Mouse (Mus musculus) left cerebral cortex, adult 9 months (tissue): ENCODE measurements at regions not wholly inside any gene's neighbourhood (a gene's known extent, or its start where the extent isn't known, plus 50 kb on each side); places are given as distances from the start of the nearest gene placed in this dataset.

Experiments used
- DNase-seq, 2 experiments: peaks; one replicate each; pipeline ENCODE4 v3.0.0; 2022; ENCODE audit warnings: low spot score in 2 of 2

DNA sequence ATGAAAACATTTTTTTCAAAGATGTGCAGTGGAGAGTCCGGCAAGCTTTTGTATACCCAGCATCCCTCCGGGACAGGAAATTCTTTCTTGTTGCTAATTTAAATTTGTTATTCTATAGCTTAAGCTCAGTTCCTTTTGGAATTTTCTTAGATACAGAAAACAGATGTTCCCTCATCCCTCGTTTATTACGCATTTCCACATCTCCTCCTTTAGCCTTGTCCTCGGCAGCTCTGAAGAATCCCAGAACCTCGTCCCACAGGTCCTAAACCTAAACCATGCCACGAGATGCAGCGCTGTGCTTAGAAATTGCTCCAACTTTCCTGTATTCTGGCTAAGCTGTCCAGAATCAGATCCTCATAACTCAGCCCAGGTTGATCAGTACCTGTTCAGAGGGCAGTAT lies 332.0 kb downstream of the Adgrl2 start:
- no peak for DNase-seq

DNA sequence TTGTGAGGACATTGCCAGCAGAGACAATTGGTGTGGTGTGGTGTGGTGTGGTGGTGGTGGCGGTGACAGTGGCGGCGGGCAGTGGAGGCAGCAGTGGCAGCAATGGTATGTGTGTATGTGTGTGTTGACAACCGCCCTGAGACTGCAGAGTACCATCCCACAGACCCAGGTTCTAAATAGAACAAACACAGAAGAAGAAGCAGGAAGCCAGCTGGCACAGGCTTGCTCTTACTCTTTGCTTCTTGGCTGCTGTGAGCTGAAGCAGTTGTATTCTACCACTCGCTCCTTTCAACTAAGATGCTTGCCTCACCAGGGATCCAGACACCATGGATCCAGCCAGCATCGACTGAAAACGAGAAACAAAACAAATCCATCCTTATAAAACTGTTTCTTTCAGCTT lies 334.2 kb downstream of the Adgrl2 start:
- peak in 1 of 2 experiments; percentile 54 for DNase-seq

DNA sequence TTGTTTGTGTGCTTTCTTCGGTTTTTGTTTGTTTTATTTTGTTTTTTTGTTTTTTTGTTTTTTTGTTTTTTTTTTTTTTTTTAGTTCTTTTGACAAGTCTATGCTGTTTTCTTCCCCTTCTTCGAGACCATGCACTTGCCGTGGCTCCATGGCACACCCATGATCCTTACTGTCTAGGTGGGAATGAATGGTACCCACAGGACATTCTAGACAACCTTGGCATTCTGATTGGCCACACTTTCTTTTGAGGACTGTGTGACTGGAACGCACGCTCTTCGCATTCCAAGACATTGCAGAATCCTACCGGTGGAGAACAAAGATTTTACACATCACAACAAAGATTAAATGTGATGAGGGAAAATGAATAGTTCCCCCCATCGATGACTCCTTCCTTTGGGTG lies 340.1 kb downstream of the Adgrl2 start:
- no peak for DNase-seq

DNA sequence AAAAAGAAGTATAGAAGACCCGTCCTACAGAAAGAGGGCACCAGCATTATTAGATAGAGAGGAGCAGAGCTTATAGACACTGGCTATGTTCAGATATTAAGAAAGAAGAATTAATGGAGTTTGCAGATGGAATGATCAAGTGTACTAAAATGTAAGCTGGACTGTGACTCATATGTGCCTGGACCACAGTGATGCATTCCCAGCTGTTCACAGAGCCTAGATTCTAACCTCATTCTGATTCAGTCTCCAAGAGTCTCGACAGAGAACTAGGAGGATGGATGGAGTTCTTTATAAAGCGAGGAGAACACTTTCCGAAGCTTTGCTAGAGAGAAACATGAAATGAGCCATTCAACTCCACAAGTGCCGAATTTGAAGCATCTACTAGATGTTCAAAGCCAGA lies 345.4 kb downstream of the Adgrl2 start:
- DNase-seq = no peak

DNA sequence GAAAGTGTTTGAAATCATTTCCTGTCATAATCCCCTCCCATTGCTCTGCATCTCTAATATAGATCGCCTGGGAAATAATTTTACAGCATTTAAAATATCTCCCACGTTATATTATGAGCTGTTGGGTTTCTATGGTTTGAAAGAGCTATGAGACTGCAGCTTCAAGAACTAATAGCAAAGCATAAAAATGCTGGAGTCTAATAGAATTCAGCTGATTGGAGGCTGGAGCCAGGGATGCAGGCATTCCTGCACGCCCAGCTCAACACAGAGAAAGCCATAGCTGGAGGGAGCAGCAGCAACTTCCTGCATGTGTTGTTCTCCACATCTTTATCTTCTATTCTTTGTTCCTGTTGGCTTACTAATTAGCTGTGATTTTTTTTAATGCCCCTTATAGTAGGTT lies 348.8 kb downstream of the Adgrl2 start:
- DNase-seq = no peak

DNA sequence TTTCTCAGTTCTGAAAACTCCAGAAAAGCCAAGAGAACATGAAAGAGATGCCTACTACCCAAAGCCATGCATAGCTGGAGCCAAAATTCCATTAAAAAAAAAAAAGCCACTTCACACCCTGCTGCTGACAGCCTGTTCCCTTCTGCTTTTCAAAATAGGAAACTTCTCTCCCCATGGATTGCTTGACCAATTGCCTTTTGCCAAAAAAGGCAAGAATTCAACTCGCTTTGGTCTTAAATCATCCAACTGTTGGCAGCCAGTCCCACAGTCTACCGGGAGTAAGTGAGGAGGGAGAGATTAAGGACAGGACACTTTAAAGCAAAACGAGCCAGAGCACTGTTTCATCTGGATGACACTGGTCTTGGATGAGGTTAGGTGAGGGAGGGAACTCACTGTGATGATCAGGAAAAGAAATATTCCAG lies 349.7 kb downstream of the Adgrl2 start:
- DNase-seq = no peak

DNA sequence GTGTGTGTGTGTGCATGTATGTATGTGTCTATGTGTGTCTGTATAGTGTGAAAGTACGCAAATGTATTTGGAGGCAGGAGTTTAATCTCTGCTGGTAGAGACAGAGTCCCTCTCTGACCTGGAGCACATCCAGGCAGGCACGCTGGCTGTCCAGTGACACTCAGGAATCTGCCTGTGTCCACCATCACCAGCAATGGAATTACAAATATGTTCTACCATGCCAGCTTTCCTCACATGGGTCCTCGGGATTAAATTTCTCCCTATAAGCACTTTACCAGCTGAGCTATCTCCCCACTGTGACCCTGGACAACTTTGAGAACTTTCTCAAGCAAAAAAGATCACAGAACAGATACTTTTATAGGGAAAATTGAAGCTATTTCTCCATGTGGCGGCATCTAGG lies 355.3 kb downstream of the Adgrl2 start:
- no peak for DNase-seq

DNA sequence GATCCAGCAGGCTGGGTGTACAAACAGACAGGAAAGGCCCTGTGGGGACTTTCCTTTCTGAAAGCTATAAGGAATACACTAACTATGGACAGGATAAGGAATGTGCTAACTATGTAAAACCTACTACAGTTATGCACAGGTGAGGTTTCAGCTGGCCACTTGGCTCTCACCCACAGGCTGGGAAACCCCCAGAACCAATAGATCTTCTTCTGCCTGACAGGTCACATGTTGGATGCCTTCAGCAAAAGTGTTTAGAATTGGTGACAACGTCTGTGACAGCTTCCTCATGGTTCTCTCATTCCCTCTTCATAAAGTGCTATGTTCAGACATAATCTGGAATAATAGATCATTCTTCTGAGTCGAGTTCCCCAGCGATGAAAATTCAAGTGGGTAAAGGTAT lies 356.0 kb downstream of the Adgrl2 start:
- no peak for DNase-seq

DNA sequence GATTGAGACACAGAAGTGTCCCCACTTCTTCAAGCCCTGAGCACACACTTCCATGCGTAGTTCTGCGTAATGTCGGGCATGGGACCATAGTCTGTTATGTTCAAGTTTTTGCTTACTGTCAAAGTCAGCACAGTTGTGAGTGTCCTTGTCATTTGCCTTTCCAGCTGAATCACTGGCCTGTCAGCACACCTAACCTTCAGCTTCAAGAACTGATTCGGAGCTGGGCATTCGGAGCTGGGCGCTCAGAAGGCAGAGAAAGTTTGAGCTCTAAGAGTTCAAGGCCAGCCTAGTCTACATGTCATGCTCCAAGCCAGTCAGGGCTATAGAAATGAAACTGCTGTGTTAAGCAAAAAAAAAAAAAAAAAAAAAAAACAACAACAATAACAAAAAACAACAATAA lies 357.1 kb downstream of the Adgrl2 start:
- no peak for DNase-seq

DNA sequence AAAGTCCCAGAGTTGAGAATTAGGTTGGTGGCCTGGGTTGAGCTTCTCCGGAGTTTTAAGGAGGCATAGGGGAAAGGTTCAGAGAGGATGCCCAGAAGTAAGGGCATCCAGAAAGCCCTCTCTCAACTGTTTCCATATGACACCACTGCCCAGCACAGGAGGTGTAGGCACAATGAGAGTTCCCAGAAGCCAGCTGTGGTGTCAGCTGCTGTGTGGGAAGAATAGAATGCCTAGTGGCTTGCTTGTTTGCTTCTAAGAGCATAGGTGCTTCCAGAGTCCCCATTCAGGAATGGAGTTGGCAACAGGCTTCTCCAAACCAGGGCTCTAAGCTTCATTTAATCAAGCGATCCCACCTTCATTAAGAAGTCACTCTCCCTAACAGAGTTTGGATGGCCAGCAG lies 357.9 kb downstream of the Adgrl2 start:
- no peak for DNase-seq

DNA sequence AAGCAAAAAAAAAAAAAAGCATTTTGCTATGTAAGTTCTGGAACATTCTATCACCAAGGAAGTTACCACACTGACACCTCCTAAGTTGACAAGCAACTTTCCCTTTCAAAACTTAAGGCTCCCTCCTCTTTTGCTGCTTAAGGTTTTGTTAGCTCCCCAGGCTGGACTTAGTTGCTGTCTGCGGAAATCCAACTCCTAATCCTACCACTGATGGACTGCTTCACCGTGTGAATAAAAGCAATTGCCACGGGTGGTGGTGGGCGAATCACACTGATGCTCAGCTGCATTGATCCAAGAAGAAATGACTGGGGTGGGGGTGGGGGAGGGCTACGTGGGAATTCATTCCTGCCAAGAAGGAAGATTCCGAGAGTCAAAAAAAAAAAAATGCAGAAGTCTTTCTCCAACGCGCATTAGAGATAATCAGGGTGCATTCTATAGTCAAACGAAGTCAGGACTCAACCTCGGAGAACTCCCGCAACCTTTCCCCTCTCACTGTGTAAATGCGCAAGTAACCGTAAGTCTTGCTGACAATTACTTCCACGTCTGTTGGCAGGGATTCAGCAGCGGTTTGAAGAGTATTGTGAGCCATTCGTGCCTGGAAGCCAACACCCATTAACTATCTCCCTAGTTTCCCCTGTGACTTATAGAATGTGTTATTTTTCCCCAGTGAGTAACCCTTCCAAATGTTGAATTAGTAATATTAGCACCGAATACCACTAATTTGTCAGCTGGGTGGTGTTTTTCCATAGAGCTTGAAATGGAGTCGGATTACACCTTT lies 358.8 kb downstream of the Adgrl2 start:
- DNase-seq = no peak

DNA sequence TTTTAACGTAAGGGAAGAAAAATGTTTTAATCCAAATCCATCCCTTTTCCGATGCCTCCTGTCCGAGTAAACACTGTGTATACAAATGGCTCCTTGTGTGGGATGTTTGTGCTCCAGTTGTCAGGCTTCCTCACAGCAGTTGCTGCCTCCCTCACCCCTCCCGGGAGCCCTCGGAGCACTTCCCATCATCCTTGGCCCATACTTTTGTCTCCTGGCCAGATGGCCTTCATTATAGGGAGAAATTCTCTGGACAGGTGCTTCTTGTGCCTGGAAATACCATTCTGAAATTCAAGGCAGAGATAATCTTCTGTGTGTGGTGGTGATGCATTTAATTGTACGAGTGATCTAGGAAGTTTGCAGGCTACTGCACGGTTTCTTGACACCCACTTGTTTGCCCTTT lies 359.5 kb downstream of the Adgrl2 start:
- no peak for DNase-seq

DNA sequence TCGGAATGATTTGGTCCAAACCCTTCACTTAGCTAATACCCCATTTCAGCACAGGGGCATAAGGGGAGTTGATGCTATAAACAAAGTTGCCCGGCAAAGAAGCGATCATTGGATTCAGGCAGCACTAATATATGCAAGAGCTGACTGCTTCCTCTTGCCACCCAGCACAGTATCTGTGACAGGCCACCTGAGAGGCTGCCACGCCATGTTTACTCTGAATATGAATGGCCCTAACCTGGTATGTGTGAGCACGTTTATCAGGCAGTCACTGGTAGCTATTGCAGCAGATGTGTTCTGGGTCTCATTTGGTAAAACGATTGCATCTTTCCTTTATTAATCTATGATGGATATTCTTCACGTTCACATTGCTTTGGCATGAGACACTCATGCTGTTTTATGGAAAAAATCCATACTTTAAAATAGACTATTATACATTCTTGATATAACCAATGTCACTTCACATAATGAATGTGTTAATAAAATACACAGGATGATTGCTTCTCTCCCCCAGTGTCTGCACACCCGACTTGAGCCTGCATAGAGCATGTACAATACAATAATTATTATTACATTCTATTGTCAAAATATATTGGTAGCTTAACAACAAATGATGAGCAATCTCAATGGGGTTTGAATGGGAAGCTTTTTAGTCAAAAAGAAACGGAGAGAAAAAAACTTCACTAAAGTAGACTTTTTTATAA lies 375.2 kb downstream of the Adgrl2 start:
- DNase-seq = no peak

DNA sequence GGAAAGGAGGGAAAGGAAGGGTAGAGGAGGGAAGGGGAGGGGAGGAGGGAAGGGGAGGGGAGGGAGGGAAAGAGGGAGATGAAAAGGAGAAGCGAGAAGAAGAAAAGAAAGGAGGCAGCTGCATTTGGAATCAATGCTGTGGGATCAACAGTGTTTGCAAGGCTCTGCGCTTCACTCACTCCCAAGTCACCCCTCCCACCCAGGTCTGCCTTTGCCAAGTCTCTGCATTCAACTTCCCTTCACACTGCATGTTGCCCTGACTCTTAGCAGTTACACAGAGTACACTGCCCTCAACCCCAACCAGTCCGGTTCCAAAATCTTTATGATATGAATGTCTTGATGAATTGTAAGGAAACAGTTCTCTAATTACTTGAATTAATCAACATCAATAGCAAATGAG lies 376.9 kb downstream of the Adgrl2 start:
- no peak for DNase-seq

DNA sequence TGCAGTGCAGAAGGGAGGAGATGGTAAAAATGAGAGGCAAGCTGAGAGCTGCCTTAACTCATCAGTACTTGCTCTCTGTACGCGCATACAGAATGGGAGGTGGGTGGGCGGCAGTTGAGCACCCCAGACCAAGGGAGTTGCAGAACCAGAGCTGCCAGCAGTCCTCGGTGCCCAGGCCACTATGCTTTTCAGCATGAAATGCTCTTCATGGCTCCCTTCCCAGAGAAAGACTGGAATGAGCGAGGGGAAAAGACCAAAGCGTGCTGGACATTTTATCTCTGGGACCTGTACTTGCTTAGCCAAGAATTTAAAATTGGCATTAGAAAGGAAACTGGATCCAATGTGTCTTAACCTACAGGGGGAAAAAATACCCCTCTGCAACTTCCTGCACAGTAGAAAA lies 387.1 kb downstream of the Adgrl2 start:
- DNase-seq = no peak

DNA sequence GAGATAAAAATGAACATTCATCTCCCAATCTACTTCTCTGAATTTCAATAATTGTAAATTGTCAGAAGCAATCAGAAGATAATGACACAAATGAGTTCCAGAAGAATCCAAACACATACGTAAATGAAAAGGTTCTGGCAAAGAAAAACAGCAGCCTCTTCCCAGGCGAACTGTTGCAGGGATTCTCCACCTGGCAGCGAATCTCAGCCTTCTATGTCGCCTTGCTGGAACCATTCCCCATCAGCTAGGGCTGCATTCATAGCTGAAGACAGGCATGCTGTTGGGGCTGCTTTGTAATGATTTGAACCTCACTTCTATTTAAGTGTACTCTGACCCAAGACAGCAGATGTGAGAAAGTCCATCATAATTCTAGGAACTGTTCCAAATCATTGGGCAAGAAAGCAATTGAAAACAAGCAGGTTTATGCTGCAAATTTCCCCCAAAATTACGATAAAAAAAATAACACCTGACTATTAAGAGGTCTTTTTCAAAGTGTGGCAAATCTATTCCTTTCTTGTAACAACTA lies 387.6 kb downstream of the Adgrl2 start:
- no peak for DNase-seq

DNA sequence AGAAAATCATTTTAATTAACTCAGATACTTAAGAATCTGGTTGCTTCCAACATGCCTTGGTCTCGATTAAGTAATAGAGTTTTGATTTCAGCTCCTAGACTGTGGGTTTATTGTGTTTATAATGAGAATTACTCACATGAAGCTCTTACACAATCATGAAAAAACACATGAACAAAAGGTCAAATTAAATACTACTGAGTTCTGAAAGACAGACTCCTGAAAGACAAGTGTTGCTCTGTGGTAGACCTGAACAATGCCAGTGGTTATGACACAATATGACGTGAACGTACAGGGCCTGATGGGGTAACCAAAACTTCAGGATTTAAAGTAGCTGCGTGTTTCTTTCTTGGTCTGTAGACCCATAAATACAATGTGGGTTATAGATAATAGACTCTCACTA lies 394.8 kb downstream of the Adgrl2 start:
- no peak for DNase-seq

DNA sequence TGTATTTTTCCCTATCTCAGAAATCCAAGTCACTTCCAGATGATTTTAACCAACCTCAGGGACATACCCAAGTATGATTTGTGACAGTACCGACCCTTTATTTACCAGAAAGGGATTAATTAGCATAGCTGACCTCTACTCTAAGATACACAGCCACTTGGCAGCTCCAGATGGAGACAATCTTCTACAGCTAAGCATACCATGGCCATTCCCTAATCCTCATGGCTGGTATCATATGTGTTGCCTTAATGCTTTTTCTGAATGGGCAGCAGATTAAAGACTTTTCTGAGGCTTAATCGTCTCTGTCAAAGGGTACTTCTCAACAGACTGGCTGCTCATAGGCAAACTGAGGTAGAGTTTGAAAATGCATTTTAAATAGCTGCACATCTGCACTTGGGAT lies 400.8 kb downstream of the Adgrl2 start:
- DNase-seq = no peak

DNA sequence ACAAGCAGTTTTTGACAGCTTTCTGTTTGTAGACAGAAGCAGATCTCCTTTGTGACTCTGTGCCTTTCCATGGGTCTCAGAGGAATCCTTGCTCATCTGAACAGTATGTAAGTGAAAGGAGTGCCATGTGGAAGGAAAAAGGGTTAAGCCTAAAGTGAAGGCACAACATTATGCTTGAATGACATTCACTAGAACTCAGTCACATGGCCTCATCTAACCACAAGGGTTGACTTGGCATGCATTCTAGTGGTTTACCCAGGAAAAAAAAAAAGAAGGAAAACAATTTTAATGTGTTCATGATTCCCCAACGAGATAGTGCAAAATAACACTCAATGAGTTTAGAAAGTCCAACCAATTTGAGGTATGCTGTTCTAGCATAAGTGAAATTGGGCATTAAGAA lies 414.6 kb downstream of the Adgrl2 start:
- no peak for DNase-seq

DNA sequence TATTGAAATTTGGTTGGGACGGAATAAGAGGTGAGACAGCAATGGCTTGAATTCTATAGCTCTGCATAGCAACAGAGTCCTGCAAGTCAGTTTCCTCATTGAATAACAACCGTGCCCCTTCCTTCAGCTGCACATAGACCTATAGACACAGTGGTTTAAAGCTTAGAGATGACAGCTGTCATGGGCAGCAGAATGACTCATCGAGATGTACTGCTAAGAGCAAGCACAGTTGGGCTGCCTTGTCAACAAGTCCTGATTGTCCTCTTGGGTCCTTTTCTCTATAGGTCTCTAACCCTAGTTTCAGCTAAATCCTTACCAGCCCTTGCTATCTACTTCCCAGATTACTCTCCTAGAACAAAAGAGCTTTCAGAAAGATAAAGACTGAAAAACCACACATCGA lies 417.9 kb downstream of the Adgrl2 start:
- no peak for DNase-seq

DNA sequence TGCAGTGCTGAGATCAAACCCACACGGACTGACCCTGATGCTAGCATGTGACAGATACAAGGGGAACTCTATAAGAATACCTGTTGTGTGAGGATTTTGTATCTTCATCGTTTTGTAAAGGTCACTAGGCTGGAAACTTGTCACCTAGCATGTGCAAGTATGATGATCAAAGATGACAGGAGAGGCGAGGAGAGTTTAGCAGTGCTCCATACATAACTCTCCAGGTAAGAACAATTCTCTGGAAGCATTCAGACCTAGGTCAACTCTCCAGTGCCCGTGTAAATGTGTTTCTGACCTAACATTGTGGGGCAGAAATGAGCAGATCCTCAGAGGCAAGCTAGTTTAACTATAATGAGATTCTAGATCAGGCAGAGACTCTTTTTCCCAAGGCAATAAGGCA lies 425.6 kb downstream of the Adgrl2 start:
- DNase-seq = no peak

DNA sequence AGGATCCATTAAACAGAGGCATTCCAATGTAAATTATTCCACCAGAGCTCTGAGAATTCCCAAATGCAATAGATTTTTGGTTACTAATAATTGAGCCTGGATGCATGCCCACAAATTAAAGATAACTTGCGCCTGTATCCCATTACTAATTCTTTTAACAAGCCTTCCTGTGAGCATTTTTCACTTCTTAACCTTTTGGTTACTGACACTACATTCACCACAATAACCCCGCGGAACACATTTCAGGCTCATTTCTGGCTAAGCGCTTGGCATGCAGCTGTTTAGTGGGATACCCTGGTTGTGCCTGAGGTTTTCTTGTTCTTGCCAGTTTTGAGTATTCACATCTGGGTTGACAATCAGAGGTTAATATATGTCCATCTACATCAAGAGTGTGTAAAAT lies 429.1 kb downstream of the Adgrl2 start:
- DNase-seq = no peak

DNA sequence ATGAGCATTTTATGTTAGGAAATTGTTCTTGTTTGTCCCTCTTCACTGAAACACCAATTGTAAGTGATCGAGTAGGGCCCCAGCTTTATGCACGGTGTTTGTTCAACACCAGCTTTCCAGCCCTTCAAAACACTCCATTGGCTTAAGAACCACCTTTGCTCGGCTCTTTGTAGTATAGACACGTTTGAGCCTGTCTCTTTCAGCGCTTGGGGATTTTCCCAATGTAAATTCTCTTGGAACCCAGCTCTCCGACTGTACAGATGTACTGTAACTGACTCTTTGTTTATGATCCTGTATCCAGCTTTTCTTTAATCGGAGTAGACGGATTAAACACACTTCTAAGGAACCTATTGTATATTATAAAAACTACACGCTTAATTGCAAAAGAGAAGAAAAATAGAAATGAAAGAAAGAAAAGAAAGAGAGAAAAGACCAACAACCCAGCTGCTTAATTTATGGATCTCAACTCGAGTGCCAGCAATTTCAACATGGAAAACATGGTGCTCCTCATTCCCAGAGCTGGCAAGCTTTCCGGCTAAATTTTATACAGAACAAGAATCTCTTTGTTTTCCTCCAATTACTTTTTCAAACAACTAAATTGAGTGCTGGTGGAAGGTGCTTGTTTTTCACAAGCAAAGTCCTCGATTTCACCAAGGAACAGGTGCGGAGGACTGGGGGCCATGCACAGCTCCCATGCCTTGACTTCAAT lies 430.4 kb downstream of the Adgrl2 start:
- DNase-seq = no peak
